Mouse (Mus musculus): ENCODE measurements around the gene Prdm16.

Gene Prdm16

DNA sequence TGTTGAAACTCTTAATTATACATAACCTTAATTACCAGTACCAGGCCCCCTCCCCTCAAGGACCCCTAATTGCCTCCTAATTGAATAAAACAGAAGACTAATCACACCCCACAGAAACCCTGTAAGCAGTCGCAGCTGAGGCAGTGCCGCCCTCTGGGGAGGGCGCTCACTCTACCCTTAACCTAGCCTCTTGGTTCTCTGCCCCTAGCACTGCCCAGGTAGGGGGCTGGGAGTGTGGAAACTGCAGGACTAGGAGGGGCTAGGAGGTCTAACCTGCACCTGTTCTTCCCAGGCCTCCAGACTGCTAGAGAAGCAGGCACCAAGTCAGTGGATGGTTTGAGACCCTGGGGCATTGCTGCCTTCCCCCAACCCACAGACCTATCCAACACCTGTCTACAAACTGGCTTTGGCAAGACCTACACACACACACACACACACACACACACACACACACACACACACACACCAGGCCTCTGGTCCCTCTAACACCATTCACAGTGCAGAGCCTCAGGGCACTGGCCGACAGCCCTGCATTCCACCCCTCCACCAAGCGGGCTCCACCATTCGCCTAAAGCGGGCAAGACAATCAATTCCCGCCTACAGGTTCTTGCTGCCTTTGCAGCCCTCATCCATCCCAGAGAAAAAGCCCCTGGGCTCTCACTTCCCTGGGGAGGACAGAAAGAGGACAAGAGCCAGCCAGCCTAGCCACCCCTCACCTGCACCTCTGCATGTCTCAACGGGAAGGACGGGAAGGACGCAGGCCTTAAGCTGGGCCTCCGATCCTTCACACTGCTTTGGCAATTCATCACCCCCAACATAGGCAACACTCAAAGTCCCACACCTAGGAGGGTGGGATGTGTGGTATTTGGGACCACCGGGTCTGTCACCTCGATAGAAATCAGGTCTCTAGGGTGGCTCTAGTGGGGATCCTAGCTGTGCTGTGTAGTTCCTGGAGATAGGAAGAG is 3.6 kb downstream of the Prdm16 start:
- ChIA-PET CTCF (interaction anchor here in 1 of 4 experiments (1.6 kb wide), 1 partner anchor 41 kb away, joined by 4 read pairs; no protein-coding TSS in a partner anchor), POLR2A (interaction anchor here in 2 of 4 experiments (0.7 to 2.5 kb wide), 3 partner anchors 20 to 181 kb away, joined by 3 to 6 read pairs (median 4); no protein-coding TSS in a partner anchor)

DNA sequence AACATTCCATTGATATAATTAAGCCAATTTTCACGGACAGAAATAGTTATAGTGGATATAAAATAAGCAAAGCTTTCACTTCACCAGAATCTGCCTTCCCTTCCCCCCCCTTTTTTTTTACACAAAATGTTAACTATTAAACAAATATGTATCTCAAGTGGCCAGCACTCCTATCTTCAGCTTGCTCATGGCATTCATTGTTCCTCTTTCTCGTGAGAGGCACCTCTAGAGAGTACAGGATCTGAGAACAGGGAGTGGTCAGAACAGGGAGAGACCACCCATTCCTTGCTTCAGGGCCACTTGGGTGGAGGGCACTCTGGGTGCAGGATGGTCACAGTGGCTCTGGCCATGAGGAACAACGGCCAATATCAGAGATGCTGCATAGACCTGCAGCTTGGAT is 5.9 kb downstream of the Prdm16 start:
- CTCF ChIA-PET: no interaction called here
- POLR2A ChIA-PET: no interaction called here

DNA sequence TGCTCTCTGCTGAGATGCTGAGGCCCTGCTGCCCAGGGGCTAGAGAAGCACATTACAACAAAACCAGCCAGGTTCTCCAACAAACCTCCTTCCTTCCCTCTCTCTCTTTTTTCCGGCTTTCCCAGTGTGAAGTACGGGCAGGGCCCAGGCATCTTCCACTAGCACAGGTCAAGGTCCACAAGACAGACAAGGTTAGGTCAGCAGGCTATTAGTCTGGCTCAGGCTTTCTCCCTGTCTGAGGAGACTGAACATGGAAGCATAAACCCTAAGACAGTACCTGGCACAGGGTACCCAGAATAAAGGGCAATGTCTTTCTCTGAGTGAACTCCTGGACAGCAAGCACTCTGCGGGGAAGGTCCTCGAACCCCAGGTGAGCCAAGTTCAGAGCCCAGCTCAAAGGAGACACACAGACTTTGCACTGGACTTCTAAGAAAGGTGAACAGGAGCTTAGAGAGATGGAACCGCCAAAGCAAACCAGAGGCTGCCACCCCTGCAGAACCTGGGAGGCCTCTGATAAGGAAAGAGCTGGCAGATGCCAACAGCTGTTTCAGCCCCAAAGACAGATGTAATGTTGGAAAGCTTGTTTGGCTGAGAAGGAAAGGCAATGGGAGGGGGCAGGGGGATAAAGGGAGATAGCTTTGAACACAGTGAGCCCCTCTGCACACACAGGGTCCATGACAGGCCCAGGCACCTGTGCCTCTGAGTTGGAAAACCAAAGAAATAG is 9.1 kb downstream of the Prdm16 start:
- POLR2A ChIA-PET: no interaction called here
- CTCF ChIA-PET: interaction anchor here in 1 of 4 experiments (0.6 kb wide), 1 partner anchor 652 kb away, joined by 5 read pairs; no protein-coding TSS in a partner anchor

DNA sequence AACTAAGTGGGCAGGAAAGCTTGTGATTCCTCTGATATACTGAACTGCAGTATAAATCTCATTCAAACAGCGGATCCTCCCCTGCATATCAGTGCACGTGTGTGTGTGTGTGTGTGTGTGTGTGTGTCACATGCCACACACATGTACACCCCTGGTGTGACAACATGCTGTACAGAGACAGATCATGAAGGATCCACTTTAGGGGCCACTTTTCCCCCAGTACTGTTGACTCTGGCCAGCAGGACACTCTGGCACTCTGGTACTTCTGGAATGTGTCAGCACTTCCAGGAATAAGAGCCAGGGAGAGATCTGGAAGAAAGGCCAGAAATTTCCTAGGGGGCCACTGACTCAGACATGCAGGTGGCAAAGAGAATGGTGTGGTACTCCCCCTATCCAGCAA is 10.4 kb downstream of the Prdm16 start:
- CTCF ChIA-PET: no interaction called here
- POLR2A ChIA-PET: interaction anchor here in 1 of 4 experiments (1.0 kb wide), 1 partner anchor 9 kb away, joined by 4 read pairs; no protein-coding TSS in a partner anchor

DNA sequence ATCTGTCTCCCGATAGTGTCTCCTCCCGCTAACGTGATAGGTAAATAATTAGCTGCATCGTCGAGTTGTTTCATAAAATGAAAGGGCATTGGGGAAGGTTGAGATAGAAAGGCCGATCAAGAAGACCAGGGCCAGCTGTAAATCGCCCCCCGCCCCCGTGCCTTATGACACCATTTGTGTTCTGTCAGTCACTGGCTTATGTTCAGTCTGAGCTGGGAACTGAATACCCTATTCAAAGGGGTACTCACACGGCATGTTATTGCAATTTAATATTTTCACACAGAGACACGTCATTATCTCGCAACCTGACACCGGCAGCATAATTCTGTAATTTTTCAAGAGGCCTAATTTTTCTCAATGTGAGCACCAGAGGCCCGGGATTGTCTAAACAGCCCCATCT is 11.0 kb downstream of the Prdm16 start:
- POLR2A ChIA-PET: interaction anchor here in 1 of 4 experiments (1.0 kb wide), 1 partner anchor 9 kb away, joined by 4 read pairs; no protein-coding TSS in a partner anchor
- CTCF ChIA-PET: no interaction called here

DNA sequence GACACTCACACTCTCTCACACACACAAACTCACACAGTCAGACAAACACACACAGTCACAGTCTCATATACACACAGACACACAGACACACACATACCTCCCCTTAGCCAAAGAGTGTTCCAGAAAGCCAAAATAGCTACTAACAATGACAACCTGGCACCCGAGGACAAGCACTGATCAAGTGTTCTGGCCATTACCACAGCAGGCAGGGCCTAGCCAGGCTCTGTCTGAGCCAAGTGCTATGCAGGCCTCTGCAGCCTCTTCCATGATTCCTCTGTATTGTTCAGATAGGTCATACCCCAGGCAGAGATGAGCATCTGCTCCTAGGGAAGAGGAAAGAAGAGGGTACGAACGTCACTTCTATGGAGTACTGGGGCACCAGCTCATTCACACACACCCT is 13.4 kb downstream of the Prdm16 start:
- CTCF ChIA-PET: no interaction called here

DNA sequence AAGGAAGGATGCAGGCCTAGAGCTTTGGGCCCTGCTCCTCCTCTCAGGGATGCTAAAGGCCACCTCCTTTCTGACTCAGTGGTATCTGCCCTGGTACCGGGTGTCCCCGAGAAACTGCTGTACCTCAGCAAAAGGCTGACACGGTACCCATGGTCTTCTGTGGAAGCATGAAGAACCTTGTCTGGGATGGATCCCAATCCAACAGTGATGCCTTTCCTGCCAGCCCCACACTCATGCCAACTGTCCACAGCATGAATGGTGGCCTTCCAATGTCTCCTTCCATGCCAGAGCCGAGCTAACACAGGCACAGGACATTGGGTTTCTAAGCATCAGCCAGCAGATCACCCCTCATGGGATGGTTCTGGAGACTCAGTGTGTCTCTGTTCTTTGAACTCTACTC is 14.2 kb downstream of the Prdm16 start:
- ChIA-PET CTCF (no interaction called here), POLR2A (no interaction called here)

More for the DNA sequence above, 13.4 kb downstream of the Prdm16 start:
- POLR2A ChIA-PET: no interaction called here

DNA sequence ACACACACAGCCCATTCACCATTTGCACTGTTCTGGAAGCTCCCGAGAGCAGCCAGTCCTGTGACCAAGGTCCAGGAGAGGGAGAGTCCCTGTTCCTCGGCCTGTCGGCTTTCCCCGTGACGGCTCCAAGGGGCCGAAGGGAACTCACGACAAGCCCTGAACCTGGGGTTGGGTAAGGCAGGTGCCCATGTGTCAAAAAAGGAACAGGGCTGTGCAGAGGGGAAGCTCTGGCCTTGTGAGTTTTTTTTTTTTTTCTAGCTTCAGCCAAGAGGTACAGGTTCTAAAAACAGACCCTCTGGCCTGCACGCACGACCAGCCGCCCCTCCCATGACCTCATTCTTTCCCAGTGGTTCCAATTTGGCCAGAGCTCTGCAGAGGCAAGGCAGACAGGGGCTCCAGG is 25.5 kb downstream of the Prdm16 start:
- CTCF ChIA-PET: interaction anchor here in 1 of 4 experiments (1.0 kb wide), 1 partner anchor 63 kb away, joined by 4 read pairs; no protein-coding TSS in a partner anchor

DNA sequence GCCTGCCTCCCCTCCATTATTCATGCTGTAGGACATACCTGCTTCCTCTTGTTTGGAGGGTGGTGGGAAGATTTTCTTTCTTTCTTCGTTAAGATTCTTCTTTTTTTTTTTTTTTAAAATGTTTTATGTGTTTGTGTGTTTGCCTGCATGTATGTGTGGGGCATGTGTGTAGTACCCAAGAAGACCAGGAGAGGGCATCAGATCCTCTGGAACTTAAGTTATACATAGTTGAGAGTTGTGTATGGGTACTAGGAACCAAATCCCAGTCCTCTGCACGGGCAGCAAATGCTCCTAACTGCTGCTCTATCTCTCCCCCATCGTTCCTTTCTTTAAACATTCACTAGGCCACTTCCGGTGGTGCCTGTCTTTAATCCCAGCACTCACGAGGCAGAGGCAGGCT is 28.9 kb downstream of the Prdm16 start:
- CTCF ChIA-PET: interaction anchor here in 1 of 4 experiments (0.6 kb wide), 1 partner anchor 172 kb away, joined by 3 read pairs; no protein-coding TSS in a partner anchor
- POLR2A ChIA-PET: interaction anchor here in 1 of 4 experiments (0.5 kb wide), 1 partner anchor 36 kb away, joined by 3 read pairs; no protein-coding TSS in a partner anchor

More for the DNA sequence above, 25.5 kb downstream of the Prdm16 start:
- POLR2A ChIA-PET: interaction anchor here in 2 of 4 experiments (0.7 kb wide), 2 partner anchors 10 to 36 kb away, joined by 3 read pairs; no protein-coding TSS in a partner anchor

DNA sequence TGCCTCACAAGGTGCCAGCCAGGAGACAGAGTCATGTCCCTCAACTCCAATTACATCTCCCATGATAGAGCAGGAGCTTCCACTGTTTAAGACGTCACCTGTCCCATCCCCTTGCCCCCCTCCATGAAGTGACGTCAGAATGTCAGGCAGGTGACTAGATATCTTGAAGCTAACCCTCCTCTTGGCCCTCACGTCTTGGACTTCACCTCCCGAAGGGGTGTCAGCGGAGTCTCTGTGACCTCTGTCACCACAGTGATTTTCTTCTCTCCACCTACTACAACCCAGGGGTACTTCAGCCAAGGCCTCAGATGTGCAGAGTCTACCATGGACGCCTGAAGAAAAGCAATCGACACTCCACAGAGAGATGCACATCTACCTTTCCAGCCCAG is 32.2 kb downstream of the Prdm16 start:
- CTCF ChIA-PET: no interaction called here
- POLR2A ChIA-PET: interaction anchor here in 1 of 4 experiments (2.0 kb wide), 1 partner anchor 12 kb away, joined by 6 read pairs; no protein-coding TSS in a partner anchor

DNA sequence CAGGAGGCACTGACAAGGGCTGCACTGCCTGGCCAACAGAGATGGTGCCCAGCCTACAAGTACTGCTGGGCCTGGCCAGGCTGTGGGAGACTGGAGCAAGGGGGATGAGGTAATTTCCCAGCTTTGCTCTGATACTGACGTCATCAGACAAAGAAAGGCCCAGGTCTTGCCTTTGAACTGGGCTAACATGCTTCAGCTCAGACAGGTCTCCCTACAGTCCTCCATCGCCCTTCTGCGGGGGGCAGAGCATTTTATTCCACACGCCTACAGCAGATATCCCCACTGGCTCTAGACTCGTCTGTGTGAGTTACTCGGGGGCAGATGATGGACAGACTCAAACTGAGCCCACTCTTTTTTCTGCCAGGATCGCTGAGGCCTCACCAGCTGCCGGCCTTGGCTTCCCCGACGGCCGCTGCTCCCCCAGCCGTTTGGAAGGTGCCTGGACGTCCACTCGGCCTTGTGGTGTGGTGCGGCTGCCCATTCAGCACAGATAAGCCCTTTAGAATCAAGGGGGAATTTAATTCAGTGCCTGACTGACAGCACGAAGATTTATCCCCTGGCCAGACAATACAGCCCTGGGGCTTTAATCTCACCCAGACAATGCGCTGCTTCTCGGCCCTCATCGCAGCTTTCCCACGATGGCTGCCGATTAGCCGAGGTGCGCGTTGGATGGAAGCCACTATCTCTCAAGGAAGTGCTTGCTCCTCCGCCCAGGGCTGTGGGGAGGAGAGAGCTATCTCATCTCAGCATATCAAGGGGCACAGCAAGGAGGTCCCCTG is 32.8 kb downstream of the Prdm16 start:
- ChIA-PET CTCF (interaction anchor here in 1 of 4 experiments (0.8 kb wide), 1 partner anchor 145 kb away, joined by 3 read pairs; no protein-coding TSS in a partner anchor), POLR2A (interaction anchor here in 2 of 4 experiments (1.5 to 2.0 kb wide), 2 partner anchors 12 to 29 kb away, joined by 3 to 6 read pairs; no protein-coding TSS in a partner anchor)

DNA sequence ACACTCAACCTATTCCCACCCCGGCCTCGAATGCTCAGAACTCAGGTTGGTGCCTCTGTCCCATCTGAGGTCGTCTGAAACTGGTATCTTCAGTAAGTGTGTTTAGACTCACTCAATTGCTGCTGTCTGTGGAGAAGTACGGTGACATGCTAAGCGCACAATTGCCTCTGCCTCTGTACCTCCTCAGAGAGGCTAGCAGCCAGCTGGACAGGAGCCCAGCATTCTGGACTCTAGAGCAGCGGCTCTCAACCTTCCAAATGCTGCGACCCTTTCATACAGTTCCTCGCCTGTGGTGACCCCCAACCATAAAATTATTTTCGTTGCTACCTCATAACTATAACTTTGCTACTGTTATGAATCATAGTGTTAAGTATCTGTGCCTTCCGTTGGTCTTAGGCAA is 34.3 kb downstream of the Prdm16 start:
- POLR2A ChIA-PET: interaction anchor here in 1 of 4 experiments (1.0 to 2.0 kb wide), 2 partner anchors 10 to 12 kb away, joined by 3 to 6 read pairs; no protein-coding TSS in a partner anchor
- CTCF ChIA-PET: interaction anchor here in 1 of 4 experiments (0.6 kb wide), 1 partner anchor 80 kb away, joined by 4 read pairs; no protein-coding TSS in a partner anchor

DNA sequence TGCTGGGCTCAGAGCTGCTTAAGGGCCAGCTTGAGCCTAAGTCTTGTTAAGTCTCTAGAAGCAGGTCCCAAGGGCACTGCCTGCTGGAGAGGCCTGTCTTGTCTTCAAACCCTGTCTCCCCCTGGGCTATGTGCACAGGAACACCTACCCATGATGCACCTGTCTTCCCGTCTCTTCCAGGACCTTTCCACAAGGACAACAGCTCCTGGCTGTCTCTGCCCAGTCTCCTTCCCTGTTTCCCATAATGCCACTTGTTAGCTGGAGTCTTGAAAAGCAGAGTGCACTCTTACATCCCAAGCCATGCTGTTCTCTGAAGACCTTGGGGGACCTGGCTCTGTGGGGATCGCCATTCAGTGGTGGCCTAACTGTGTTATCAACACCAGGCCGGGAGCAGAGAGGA is 35.7 kb downstream of the Prdm16 start:
- ChIA-PET CTCF (interaction anchor here (0.5 to 1.7 kb wide), 6 partner anchors 74 to 1938 kb away, joined by 3 to 13 read pairs (median 4); no protein-coding TSS in a partner anchor), POLR2A (interaction anchor here in 3 of 4 experiments (0.5 to 1.6 kb wide), 17 partner anchors 8 to 758 kb away, joined by 3 to 5 read pairs (median 3); no protein-coding TSS in a partner anchor)

DNA sequence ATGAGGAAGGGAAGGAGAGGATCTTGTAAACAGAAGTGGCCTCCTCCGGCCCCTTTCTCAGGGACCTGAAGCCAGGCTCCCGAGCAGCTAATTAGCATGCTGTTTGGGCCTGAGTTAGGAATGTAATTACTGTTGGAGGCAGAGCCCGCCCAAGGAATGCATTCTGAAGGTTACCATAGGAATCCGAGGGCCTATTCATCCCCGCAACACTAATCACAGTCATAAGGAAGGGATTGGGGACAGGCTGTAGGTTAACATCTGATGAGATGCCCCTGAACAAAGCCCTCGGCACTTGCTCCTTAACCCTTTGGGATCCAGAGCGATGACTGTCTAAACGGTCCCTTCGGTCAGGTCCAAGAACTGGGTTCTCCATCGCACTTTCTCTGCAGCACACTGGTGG is 36.7 kb downstream of the Prdm16 start:
- CTCF ChIA-PET: interaction anchor here in 3 of 4 experiments (0.5 to 1.7 kb wide), 5 partner anchors 75 to 507 kb away, joined by 3 to 5 read pairs (median 4); no protein-coding TSS in a partner anchor

DNA sequence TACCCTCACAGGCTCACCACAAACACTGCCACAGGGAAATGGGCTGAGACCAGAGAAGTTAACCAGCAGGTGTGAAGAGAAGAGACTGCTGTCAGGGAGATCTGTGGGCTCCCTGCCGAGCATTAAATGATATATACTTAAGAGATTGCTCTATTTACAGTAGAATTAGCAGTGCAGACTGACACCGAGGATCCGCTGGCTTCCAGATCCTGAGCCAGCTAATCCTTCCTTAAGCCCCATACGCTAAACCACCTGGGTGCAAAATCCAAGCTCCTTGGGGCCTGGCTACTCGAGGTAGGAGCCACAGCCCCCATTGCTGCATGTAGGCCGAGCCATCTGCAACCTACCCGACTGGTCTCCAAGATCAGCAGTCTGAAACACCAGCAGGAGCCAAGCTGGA is 38.3 kb downstream of the Prdm16 start:
- CTCF ChIA-PET: no interaction called here
- POLR2A ChIA-PET: no interaction called here

More for the DNA sequence above, 36.7 kb downstream of the Prdm16 start:
- POLR2A ChIA-PET: interaction anchor here in 2 of 4 experiments (0.7 to 1.6 kb wide), 7 partner anchors 19 to 759 kb away, joined by 3 to 4 read pairs (median 3); no protein-coding TSS in a partner anchor

DNA sequence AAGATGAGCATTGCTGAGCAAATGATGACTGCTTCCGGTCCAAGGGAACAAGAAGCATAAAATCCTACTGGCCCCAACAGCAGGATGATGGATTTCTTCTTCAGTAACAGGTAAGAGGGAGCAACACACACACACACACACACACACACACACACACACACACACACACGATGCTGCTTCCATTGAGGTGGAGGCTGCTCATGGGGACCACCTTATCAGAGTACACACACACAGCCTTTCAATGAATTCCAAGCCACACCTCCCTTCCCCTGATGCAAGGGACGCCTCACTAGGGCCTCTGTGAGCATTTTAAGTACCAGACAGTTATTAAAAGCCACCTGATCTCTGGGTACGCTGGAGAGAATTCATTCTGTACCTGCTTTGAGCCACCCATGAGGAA is 39.9 kb downstream of the Prdm16 start:
- ChIA-PET POLR2A (no interaction called here), CTCF (no interaction called here)

DNA sequence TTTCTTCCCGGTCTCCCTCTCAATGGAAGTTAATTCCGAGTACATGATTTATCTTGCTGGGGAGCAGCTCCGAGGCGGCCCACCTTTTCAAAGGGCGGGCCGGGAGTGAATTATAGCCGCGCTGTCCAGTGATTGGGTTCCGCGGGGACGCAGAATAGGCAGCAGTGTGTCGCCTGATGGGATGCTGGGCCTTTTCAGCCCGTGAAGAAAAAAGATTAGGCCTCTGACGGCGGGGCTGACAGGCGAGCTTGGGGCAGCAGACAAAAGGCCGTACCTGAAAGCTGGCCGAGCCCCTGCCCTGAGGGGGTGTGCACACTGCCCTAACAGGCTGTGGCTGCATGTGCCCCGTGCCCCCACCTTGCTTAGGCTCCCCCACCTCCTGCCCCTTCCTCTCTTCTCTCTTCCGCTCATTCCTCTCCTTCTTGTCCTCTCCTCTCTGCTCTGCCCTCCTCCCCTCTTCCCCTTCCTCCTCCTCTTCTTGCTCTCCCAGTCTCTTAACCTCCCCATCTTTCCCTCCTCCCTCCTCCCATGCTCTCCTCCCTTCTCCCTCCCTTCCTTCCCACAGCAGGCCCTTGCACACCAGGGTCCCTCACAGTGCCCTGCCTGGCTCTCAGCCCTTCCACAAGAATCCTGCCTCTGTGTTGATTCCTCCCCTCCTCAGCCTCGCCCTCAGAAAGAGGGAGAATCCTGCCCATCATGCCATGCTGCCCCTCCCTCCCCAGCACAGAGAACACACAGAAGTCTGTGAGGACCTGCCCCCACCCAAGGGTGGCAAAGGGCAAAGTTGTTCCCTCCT is 41.7 kb downstream of the Prdm16 start:
- ChIA-PET POLR2A (interaction anchor here in 2 of 4 experiments (0.8 to 1.4 kb wide), 2 partner anchors 8 to 80 kb away, joined by 3 read pairs; no protein-coding TSS in a partner anchor), CTCF (no interaction called here)

Data from embryonic stem cell, embryonic (primary cell).